Mouse (Mus musculus) limb, embryonic 12.5 days (tissue): ENCODE measurements around the gene Arsg. TPM values are rescaled to one million over a fixed set of nuclear protein-coding genes. Genes with fewer than 3 reads are reported as not detected.
A peak's percentile ranks its signal among the peaks of the same experiment; 100 is the strongest.
"Not testable (repeated sequence)": the region's sequence is repeated elsewhere in the genome, so short reads cannot be mapped to it uniquely, and the experiment has no call there.

Experiments
- ATAC-seq: fragments of 200-750 bp; cut with Nextera tagmentation; 2 replicates; pipeline ENCODE4 v1.8.0; 2017; ENCODE audit warnings: low read depth, moderate TSS enrichment; ENCODE audit not compliant: insufficient number of reproducible peaks, insufficient read depth, low FRiP score, low TSS enrichment
- H3K27ac ChIP-seq: fragments of 300-500 bp; sonication (generic); 2 replicates; pipeline ENCODE4 v1.5.1; 2016; ENCODE audit warnings: mild to moderate bottlenecking, moderate library complexity
- H3K27me3 ChIP-seq: fragments of 300-500 bp; sonication (generic); 2 replicates; pipeline ENCODE4 v1.6.1; 2016; ENCODE audit warnings: mild to moderate bottlenecking, moderate library complexity
- H3K36me3 ChIP-seq: fragments of 300-500 bp; sonication (generic); 2 replicates; pipeline ENCODE4 v1.6.1; 2016; ENCODE audit warnings: mild to moderate bottlenecking, moderate library complexity
- H3K4me1 ChIP-seq: fragments of 300-500 bp; sonication (generic); replicated peaks from 2 replicates; pipeline ENCODE4 v1.6.1; 2016
- H3K4me2 ChIP-seq: fragments of 300-500 bp; sonication (generic); 2 replicates; pipeline ENCODE4 v1.6.1; 2016; ENCODE audit warnings: mild to moderate bottlenecking, moderate library complexity
- H3K4me3 ChIP-seq: fragments of 300-500 bp; sonication (generic); replicated peaks from 2 replicates; pipeline ENCODE4 v1.5.1; 2016; ENCODE audit warnings: mild to moderate bottlenecking
- H3K9ac ChIP-seq: fragments of 300-500 bp; sonication (generic); replicated peaks from 2 replicates; pipeline ENCODE4 v1.6.1; 2016; ENCODE audit warnings: mild to moderate bottlenecking, moderate library complexity
- H3K9me3 ChIP-seq: fragments of 300-500 bp; sonication (generic); 2 replicates; pipeline ENCODE4 v1.6.1; 2016; ENCODE audit warnings: mild to moderate bottlenecking, moderate library complexity
- WGBS: fragments of 180-500 bp; shearing (Covaris S2); methylation state at CpG from one replicate; pipeline ENCODE4 v1.1.7; 2016; 5-methylcytosine and 5-hydroxymethylcytosine counted together
- polyA plus RNA-seq: library from polyadenylated mRNA; unstranded; fragments of >200 nt; fragmentation: Nextera tagmentation; extraction: Ambion mirVana; gene quantifications from 2 replicates; pipeline ENCODE4 v1.2.1, GENCODE M21; 2016

Gene Arsg
- polyA plus RNA-seq, 1 experiment from 2014 or later, result 4.3 TPM

- H3K27ac ChIP-seq, result peak within 1 kb of the TSS; percentile 87
- no peaks in the 10 kb centered on the region for H3K9me3 ChIP-seq
- H3K4me2 ChIP-seq, result peak within 1 kb of the TSS; percentile 80
- peak within 1 kb of the TSS; percentile 78 for H3K9ac ChIP-seq
- no peaks in the 10 kb centered on the region for H3K36me3 ChIP-seq
- peaks cover 14% of the 10 kb centered on the region for H3K4me1 ChIP-seq
- WGBS, result 1% methylated on average over 57 of the region's 58 CpGs
- H3K27me3 ChIP-seq, result no peaks in the 10 kb centered on the region
- peak; percentile 96 for ATAC-seq
- H3K4me3 ChIP-seq, result peak within 1 kb of the TSS; percentile 79
These were observed 138.4 kb downstream of the Arsg start, which contains the start of gene Wipi1 for GRCm38 (mm10) chr11:109611303-109612149. Gene Wipi1 (minus strand): TSS chr11:109611967.

GRCm38 (mm10) chr11:109612871-109613529 lies 139.8 kb downstream of the Arsg start:
- no peak for ATAC-seq
- WGBS, result 75% methylated on average over 7 of the region's 7 CpGs
- Histone ChIP-seq H3K36me3 (no peaks in the 10 kb centered on the region), H3K27me3 (no peaks in the 10 kb centered on the region), H3K9me3 (no peaks in the 10 kb centered on the region), H3K9ac (no peak overlapping the region), H3K4me1 (peaks cover 22% of the 10 kb centered on the region), H3K4me2 (no peak overlapping the region), H3K4me3 (no peak overlapping the region), H3K27ac (no peak overlapping the region)

- 69% methylated on average over 9 of the region's 9 CpGs for WGBS
- peaks cover 12% of the 10 kb centered on the region for H3K4me1 ChIP-seq
These were observed 142.1 kb downstream of the Arsg start for GRCm38 (mm10) chr11:109615286-109615685.

GRCm38 (mm10) chr11:109616352-109616751 lies 143.2 kb downstream of the Arsg start:
- H3K36me3 ChIP-seq, result no peaks in the 10 kb centered on the region
- ATAC-seq, result no peak
- WGBS, result 24% methylated on average over 4 of the region's 4 CpGs
- H3K4me2 ChIP-seq, result no peak overlapping the region
- H3K9ac ChIP-seq, result no peak overlapping the region
- no peak overlapping the region for H3K4me3 ChIP-seq
- no peaks in the 10 kb centered on the region for H3K27me3 ChIP-seq
- H3K9me3 ChIP-seq, result no peaks in the 10 kb centered on the region
- no peak overlapping the region; the same call in 1 of the 2 replicates for H3K27ac ChIP-seq
- H3K4me1 ChIP-seq, result peaks cover 9% of the 10 kb centered on the region

More at GRCm38 (mm10) chr11:109615286-109615685, 142.1 kb downstream of the Arsg start:
- no peaks in the 10 kb centered on the region for H3K27me3 ChIP-seq
- no peaks in the 10 kb centered on the region for H3K36me3 ChIP-seq
- H3K9ac ChIP-seq, result no peak overlapping the region
- no peak overlapping the region for H3K4me3 ChIP-seq
- H3K4me2 ChIP-seq, result no peak overlapping the region
- H3K9me3 ChIP-seq, result no peaks in the 10 kb centered on the region
- no peak overlapping the region for H3K27ac ChIP-seq
- no peak for ATAC-seq

- WGBS, result 35% methylated on average over 4 of the region's 4 CpGs
- Histone ChIP-seq H3K9me3 (no peaks in the 10 kb centered on the region), H3K4me1 (peaks cover 9% of the 10 kb centered on the region), H3K27ac (peak overlapping the region; percentile 67; the same call in 1 of the 2 replicates), H3K9ac (no peak overlapping the region), H3K36me3 (no peaks in the 10 kb centered on the region), H3K4me3 (no peak overlapping the region), H3K4me2 (no peak overlapping the region), H3K27me3 (no peaks in the 10 kb centered on the region)
- ATAC-seq, result no peak
These were observed 143.6 kb downstream of the Arsg start for GRCm38 (mm10) chr11:109616766-109617165.

GRCm38 (mm10) chr11:109619055-109619454 lies 145.9 kb downstream of the Arsg start:
- not testable (repeated sequence) for H3K9ac ChIP-seq, H3K4me3 ChIP-seq, H3K36me3 ChIP-seq, H3K27me3 ChIP-seq, H3K27ac ChIP-seq, H3K4me2 ChIP-seq, H3K9me3 ChIP-seq, ATAC-seq
- H3K4me1 ChIP-seq, result peaks cover 23% of the 10 kb centered on the region
- WGBS, result 37% methylated on average over 8 of the region's 8 CpGs

- Histone ChIP-seq H3K27me3 (no peaks in the 10 kb centered on the region), H3K4me2 (no peak overlapping the region), H3K9me3 (0 out of 2 replicates have a peak, but pooled peaks cover 5% of the 10 kb centered on the region), H3K36me3 (no peaks in the 10 kb centered on the region), H3K4me3 (no peak overlapping the region), H3K4me1 (peaks cover 23% of the 10 kb centered on the region), H3K9ac (no peak overlapping the region), H3K27ac (no peak overlapping the region)
- WGBS, result 70% methylated on average over 6 of the region's 6 CpGs
- ATAC-seq, result no peak
These were observed 147.2 kb downstream of the Arsg start for GRCm38 (mm10) chr11:109620356-109620755.

- H3K36me3 ChIP-seq, result no peaks in the 10 kb centered on the region
- 0 out of 2 replicates have a peak, but pooled peaks cover 5% of the 10 kb centered on the region for H3K9me3 ChIP-seq
- no peak overlapping the region for H3K27ac ChIP-seq
- no peak for ATAC-seq
- peaks cover 23% of the 10 kb centered on the region for H3K4me1 ChIP-seq
- no peak overlapping the region for H3K4me3 ChIP-seq
- 11% methylated on average over 2 of the region's 2 CpGs for WGBS
- H3K9ac ChIP-seq, result no peak overlapping the region
- H3K4me2 ChIP-seq, result no peak overlapping the region
- no peaks in the 10 kb centered on the region for H3K27me3 ChIP-seq
These were observed 148.0 kb downstream of the Arsg start for GRCm38 (mm10) chr11:109621183-109621582.

- WGBS, result 15% methylated on average over 15 of the region's 15 CpGs
- Histone ChIP-seq H3K4me2 (peak overlapping the region; percentile 43), H3K4me1 (peaks cover 14% of the 10 kb centered on the region), H3K9me3 (0 out of 2 replicates have a peak, but pooled peaks cover 5% of the 10 kb centered on the region), H3K27ac (no peak overlapping the region), H3K9ac (0 out of 2 replicates have a peak overlapping the region, but pooled peaks have one; percentile 27), H3K4me3 (0 out of 2 replicates have a peak overlapping the region, but pooled peaks have one; percentile 3), H3K36me3 (no peaks in the 10 kb centered on the region), H3K27me3 (no peaks in the 10 kb centered on the region)
- ATAC-seq, result no peak; the same call in 1 of the 2 replicates
These were observed 149.4 kb downstream of the Arsg start for GRCm38 (mm10) chr11:109622518-109623037.
